Mouse (Mus musculus): ENCODE measurements around the gene Edem3. TPM values are rescaled to one million over a fixed set of nuclear protein-coding genes. Genes with fewer than 3 reads are reported as not detected.
A peak's percentile ranks its signal among the peaks of the same experiment; 100 is the strongest.
"Not testable (repeated sequence)": the region's sequence is repeated elsewhere in the genome, so short reads cannot be mapped to it uniquely, and the experiment has no call there.

The Edem3 gene
- polyA plus RNA-seq, 1 experiment from 2014 or later, result 5.7 TPM

- Histone ChIP-seq H3K9me3 (replicated peaks; ENCODE audit: control insufficient read depth, low read length) (no peaks in the 10 kb centered on the region), H3K36me3 (ENCODE audit: control insufficient read depth, insufficient read depth) (no peaks in the 10 kb centered on the region), H3K27me3 (ENCODE audit: control insufficient read depth, insufficient read depth, low read depth, low read length) (no peaks in the 10 kb centered on the region), H3K4me1 (ENCODE audit: control insufficient read depth, low read depth, low read length) (no peaks in the 10 kb centered on the region; the same call in 1 of the 2 replicates), H3K4me2 (ENCODE audit: low read depth, low read length) (no peak overlapping the region), H3K27ac (ENCODE audit: low read length) (no peak overlapping the region), H3K9ac (ENCODE audit: low read depth, low read length) (no peak overlapping the region), H3K4me3 (ENCODE audit: low read depth, low read length) (no peak overlapping the region)
- ATAC-seq (ENCODE audit: low read depth), result no peak
- 84% methylated on average over 6 of the region's 6 CpGs for WGBS (ENCODE audit: insufficient replicate concordance)
Measured at GRCm38 (mm10) chr1:151726358-151726757, 28.8 kb upstream of the Edem3 start.

GRCm38 (mm10) chr1:151728141-151728540, 27.0 kb upstream of the Edem3 start:
- Histone ChIP-seq H3K27me3 (ENCODE audit: control insufficient read depth, insufficient read depth, low read depth, low read length) (no peaks in the 10 kb centered on the region), H3K9me3 (replicated peaks; ENCODE audit: control insufficient read depth, low read length) (no peaks in the 10 kb centered on the region), H3K4me3 (ENCODE audit: low read depth, low read length) (no peak overlapping the region), H3K27ac (ENCODE audit: low read length) (no peak overlapping the region), H3K9ac (ENCODE audit: low read depth, low read length) (no peak overlapping the region), H3K36me3 (ENCODE audit: control insufficient read depth, insufficient read depth) (no peaks in the 10 kb centered on the region), H3K4me2 (ENCODE audit: low read depth, low read length) (no peak overlapping the region), H3K4me1 (ENCODE audit: control insufficient read depth, low read depth, low read length) (no peaks in the 10 kb centered on the region; the same call in 1 of the 2 replicates)
- 27% methylated on average over 4 of the region's 4 CpGs for WGBS (ENCODE audit: insufficient replicate concordance)
- no peak for ATAC-seq (ENCODE audit: low read depth)

- peaks cover 9% of the 10 kb centered on the region for H3K4me1 ChIP-seq (ENCODE audit: control insufficient read depth, low read depth, low read length)
- no peak overlapping the region for H3K9ac ChIP-seq (ENCODE audit: low read depth, low read length)
- no peaks in the 10 kb centered on the region for H3K27me3 ChIP-seq (ENCODE audit: control insufficient read depth, insufficient read depth, low read depth, low read length)
- no peaks in the 10 kb centered on the region for H3K9me3 ChIP-seq (replicated peaks; ENCODE audit: control insufficient read depth, low read length)
- H3K36me3 ChIP-seq (ENCODE audit: control insufficient read depth, insufficient read depth), result no peaks in the 10 kb centered on the region
- no peak overlapping the region for H3K27ac ChIP-seq (ENCODE audit: low read length)
- H3K4me2 ChIP-seq (ENCODE audit: low read depth, low read length), result no peak overlapping the region
- no peak overlapping the region for H3K4me3 ChIP-seq (ENCODE audit: low read depth, low read length)
- ATAC-seq (ENCODE audit: low read depth), result no peak
- WGBS (ENCODE audit: insufficient replicate concordance), result 59% methylated on average over 2 of the region's 2 CpGs
Measured at GRCm38 (mm10) chr1:151737146-151737545, 18.0 kb upstream of the Edem3 start.

- ATAC-seq (ENCODE audit: low read depth), result peak; percentile 94
- Histone ChIP-seq H3K4me2 (ENCODE audit: low read depth, low read length) (peak overlapping the region; percentile 34; the same call in 1 of the 2 replicates), H3K27ac (ENCODE audit: low read length) (no peak overlapping the region), H3K9me3 (replicated peaks; ENCODE audit: control insufficient read depth, low read length) (no peaks in the 10 kb centered on the region), H3K9ac (ENCODE audit: low read depth, low read length) (no peak overlapping the region), H3K4me3 (ENCODE audit: low read depth, low read length) (no peak overlapping the region), H3K27me3 (ENCODE audit: control insufficient read depth, insufficient read depth, low read depth, low read length) (no peaks in the 10 kb centered on the region), H3K36me3 (ENCODE audit: control insufficient read depth, insufficient read depth) (no peaks in the 10 kb centered on the region), H3K4me1 (ENCODE audit: control insufficient read depth, low read depth, low read length) (peaks cover 9% of the 10 kb centered on the region)
- whole genome bisulfite sequencing (ENCODE audit: insufficient replicate concordance), result 21% methylated on average over 7 of the region's 7 CpGs
Measured at GRCm38 (mm10) chr1:151741199-151741621, 14.0 kb upstream of the Edem3 start.

GRCm38 (mm10) chr1:151749894-151750293, 5.3 kb upstream of the Edem3 start:
- H3K4me3 ChIP-seq (ENCODE audit: low read depth, low read length); ATAC-seq (ENCODE audit: low read depth); H3K36me3 ChIP-seq (ENCODE audit: control insufficient read depth, insufficient read depth); H3K9me3 ChIP-seq (replicated peaks; ENCODE audit: control insufficient read depth, low read length); H3K27ac ChIP-seq (ENCODE audit: low read length); H3K27me3 ChIP-seq (ENCODE audit: control insufficient read depth, insufficient read depth, low read depth, low read length); H3K9ac ChIP-seq (ENCODE audit: low read depth, low read length); H3K4me2 ChIP-seq (ENCODE audit: low read depth, low read length): not testable (repeated sequence)
- peaks cover 11% of the 10 kb centered on the region for H3K4me1 ChIP-seq (ENCODE audit: control insufficient read depth, low read depth, low read length)
- 81% methylated on average over 2 of the region's 2 CpGs for WGBS (ENCODE audit: insufficient replicate concordance)

GRCm38 (mm10) chr1:151752946-151753345, 2.2 kb upstream of the Edem3 start:
- H3K4me3 ChIP-seq (ENCODE audit: low read depth, low read length), result no peak overlapping the region
- H3K36me3 ChIP-seq (ENCODE audit: control insufficient read depth, insufficient read depth), result no peaks in the 10 kb centered on the region
- H3K27ac ChIP-seq (ENCODE audit: low read length), result no peak overlapping the region
- H3K4me2 ChIP-seq (ENCODE audit: low read depth, low read length), result no peak overlapping the region
- no peak for ATAC-seq (ENCODE audit: low read depth)
- H3K9ac ChIP-seq (ENCODE audit: low read depth, low read length), result no peak overlapping the region
- no peaks in the 10 kb centered on the region for H3K9me3 ChIP-seq (replicated peaks; ENCODE audit: control insufficient read depth, low read length)
- peaks cover 24% of the 10 kb centered on the region for H3K4me1 ChIP-seq (ENCODE audit: control insufficient read depth, low read depth, low read length)
- no peaks in the 10 kb centered on the region for H3K27me3 ChIP-seq (ENCODE audit: control insufficient read depth, insufficient read depth, low read depth, low read length)
- 52% methylated on average over 4 of the region's 4 CpGs for WGBS (ENCODE audit: insufficient replicate concordance)

- no peaks in the 10 kb centered on the region for H3K36me3 ChIP-seq (ENCODE audit: control insufficient read depth, insufficient read depth)
- no peaks in the 10 kb centered on the region for H3K9me3 ChIP-seq (replicated peaks; ENCODE audit: control insufficient read depth, low read length)
- peak overlapping the region; percentile 24; the same call in 1 of the 2 replicates for H3K27ac ChIP-seq (ENCODE audit: low read length)
- peak overlapping the region; percentile 98 for H3K4me3 ChIP-seq (ENCODE audit: low read depth, low read length)
- H3K4me1 ChIP-seq (ENCODE audit: control insufficient read depth, low read depth, low read length), result peaks cover 28% of the 10 kb centered on the region
- ATAC-seq (ENCODE audit: low read depth), result no peak
- WGBS (ENCODE audit: insufficient replicate concordance), result 14% methylated on average over 8 of the region's 8 CpGs
- no peaks in the 10 kb centered on the region for H3K27me3 ChIP-seq (ENCODE audit: control insufficient read depth, insufficient read depth, low read depth, low read length)
- peak overlapping the region; percentile 72 for H3K4me2 ChIP-seq (ENCODE audit: low read depth, low read length)
- 0 out of 2 replicates have a peak overlapping the region, but pooled peaks have one; percentile 96 for H3K9ac ChIP-seq (ENCODE audit: low read depth, low read length)
Measured at GRCm38 (mm10) chr1:151753374-151753929, 1.7 kb upstream of the Edem3 start.

- ATAC-seq (ENCODE audit: low read depth), result no peak
- H3K4me2 ChIP-seq (ENCODE audit: low read depth, low read length), result peak overlapping the region; percentile 72
- H3K9ac ChIP-seq (ENCODE audit: low read depth, low read length), result peak overlapping the region; percentile 96
- peaks cover 28% of the 10 kb centered on the region for H3K4me1 ChIP-seq (ENCODE audit: control insufficient read depth, low read depth, low read length)
- H3K36me3 ChIP-seq (ENCODE audit: control insufficient read depth, insufficient read depth), result no peaks in the 10 kb centered on the region
- no peaks in the 10 kb centered on the region for H3K27me3 ChIP-seq (ENCODE audit: control insufficient read depth, insufficient read depth, low read depth, low read length)
- H3K4me3 ChIP-seq (ENCODE audit: low read depth, low read length), result peak overlapping the region; percentile 98
- 8% methylated on average over 10 of the region's 10 CpGs for WGBS (ENCODE audit: insufficient replicate concordance)
- no peaks in the 10 kb centered on the region for H3K9me3 ChIP-seq (replicated peaks; ENCODE audit: control insufficient read depth, low read length)
- no peak overlapping the region; the same call in 1 of the 2 replicates for H3K27ac ChIP-seq (ENCODE audit: low read length)
Measured at GRCm38 (mm10) chr1:151754028-151754489, 1.1 kb upstream of the Edem3 start.

- ATAC-seq (ENCODE audit: low read depth), result no peak
- H3K4me2 ChIP-seq (ENCODE audit: low read depth, low read length), result peak overlapping the region; percentile 97
- H3K4me3 ChIP-seq (ENCODE audit: low read depth, low read length), result peak overlapping the region; percentile 98
- no peaks in the 10 kb centered on the region for H3K9me3 ChIP-seq (replicated peaks; ENCODE audit: control insufficient read depth, low read length)
- no peaks in the 10 kb centered on the region; the same call in 1 of the 2 replicates for H3K36me3 ChIP-seq (ENCODE audit: control insufficient read depth, insufficient read depth)
- H3K9ac ChIP-seq (ENCODE audit: low read depth, low read length), result peak overlapping the region; percentile 96
- 2% methylated on average over 36 of the region's 36 CpGs for WGBS (ENCODE audit: insufficient replicate concordance)
- H3K27ac ChIP-seq (ENCODE audit: low read length), result peak overlapping the region; percentile 88
- no peaks in the 10 kb centered on the region for H3K27me3 ChIP-seq (ENCODE audit: control insufficient read depth, insufficient read depth, low read depth, low read length)
- H3K4me1 ChIP-seq (ENCODE audit: control insufficient read depth, low read depth, low read length), result peaks cover 28% of the 10 kb centered on the region
Measured at GRCm38 (mm10) chr1:151755660-151756424, 671 bp downstream of the Edem3 start.

Data from liver, embryonic 16.5 days (tissue).